Mouse (Mus musculus): ENCODE results near the gene Arrb1.

Arrb1 gene

GRCm38 (mm10) chr7:99632286-99632685, 97.0 kb downstream of the Arrb1 start:
- no peak for DNase-seq (ENCODE audit: low spot score)

DNA sequence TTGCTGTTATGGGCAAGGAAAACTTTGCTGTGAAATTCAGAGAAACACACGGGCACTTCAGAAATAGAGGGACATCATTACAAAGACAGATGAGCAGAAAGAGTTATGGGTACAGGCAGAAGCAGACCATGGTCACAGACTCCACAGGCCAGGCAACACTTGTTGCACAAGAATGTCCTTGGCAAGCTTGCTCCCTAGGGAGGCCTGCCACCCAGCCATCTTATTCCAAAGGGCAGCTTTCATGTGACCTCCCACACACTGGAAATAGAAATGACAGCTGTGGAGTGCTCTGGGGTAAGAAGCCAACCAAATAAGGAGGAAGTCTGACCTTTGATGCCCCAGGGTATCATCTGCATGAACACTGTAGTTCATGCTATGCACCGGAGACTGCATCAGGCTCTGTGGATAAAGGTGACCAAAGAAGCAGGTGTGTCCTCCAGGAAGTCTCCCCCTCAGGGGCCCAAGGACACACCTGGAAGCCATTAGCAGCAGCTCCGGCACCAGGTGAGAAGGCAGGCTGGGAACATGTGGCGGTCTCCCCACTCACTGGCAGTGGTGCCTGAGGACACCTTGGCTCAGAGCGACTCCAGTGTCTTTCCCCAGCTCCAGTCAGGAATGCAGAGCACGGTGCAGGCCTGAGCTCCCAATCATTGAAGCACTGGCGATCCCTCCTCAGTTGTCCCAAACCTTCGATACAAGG, 98.8 kb downstream of the Arrb1 start:
- DNase-seq (ENCODE audit: low spot score): no peak

GRCm38 (mm10) chr7:99641245-99641644, 106.0 kb downstream of the Arrb1 start:
- no peak for DNase-seq (ENCODE audit: low spot score)

DNA sequence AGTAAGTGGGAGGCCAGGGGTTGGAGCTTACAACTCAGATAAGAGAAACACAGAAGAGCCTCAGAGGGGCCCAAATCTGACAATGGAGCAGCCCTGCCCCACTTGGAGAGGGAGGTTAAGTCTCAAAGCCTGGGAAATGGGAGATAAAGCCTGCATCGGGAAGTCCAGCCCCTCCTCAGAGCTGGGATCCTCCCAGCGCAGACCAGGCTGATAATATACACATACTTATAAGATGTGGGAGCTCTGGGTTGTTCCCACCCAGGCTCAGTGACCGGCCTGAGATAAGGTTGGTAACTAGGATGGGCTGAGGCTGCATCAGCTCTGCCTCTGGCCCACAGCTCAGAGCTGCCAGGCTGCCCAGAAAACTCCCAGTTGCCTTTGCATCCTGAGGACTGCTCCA, 106.8 kb downstream of the Arrb1 start:
- no peak for DNase-seq (ENCODE audit: low spot score)

DNA sequence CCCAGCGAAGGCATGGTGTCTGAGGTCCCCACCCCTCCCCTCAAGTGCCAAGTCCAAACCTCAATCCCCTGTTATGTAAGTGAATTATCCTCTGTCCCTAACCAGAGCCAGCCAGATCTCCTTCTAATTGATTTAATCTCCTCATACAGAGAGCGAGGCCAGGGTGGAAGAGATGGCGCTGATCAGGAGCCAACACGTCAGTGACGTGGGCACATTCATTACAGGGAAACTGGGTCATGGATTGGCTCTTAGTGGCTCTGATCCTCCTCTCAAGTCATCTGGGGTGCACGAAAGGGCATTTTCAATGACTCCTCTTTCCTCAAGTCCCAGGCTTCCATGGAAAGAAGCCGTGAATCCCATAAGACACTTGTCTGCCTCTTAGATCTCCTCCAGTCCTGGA, 109.4 kb downstream of the Arrb1 start:
- DNase-seq (ENCODE audit: low spot score): no peak

DNA sequence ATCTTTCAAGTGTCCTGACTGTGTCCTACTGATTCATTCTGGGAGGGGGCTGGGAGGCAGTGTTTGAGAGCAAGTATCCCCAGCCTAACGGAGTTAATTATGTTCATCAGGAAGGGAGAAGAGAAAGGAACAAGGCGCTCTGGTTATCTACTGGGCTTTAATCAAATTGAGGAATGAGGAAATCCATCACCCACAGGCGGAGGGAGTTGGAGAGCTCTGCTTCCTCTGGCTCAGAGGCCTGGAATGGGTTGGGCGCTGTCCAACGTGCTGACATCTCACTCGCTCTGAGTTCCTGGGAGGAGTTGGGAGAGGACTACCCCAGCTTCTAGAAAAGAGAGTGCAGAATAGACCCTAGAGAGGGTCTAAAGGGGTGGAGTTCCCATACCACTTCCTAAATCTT, 113.4 kb downstream of the Arrb1 start:
- peak; percentile 62 for DNase-seq (ENCODE audit: low spot score)

GRCm38 (mm10) chr7:99649585-99649984, 114.3 kb downstream of the Arrb1 start:
- DNase-seq (ENCODE audit: low spot score): no peak

- DNase-seq (ENCODE audit: low spot score): no peak
These were observed 119.0 kb downstream of the Arrb1 start for GRCm38 (mm10) chr7:99654244-99654643.

Data from ovary, postnatal 10 days (tissue).